Mouse (Mus musculus) liver, adult 2 months (tissue): ENCODE measurements around the gene Gfy.

Experiments
- CTCF ChIP-seq: fragments of 200-500 bp; IDR thresholded peaks from 2 replicates; pipeline ENCODE4 v1.5.1; 2011; ENCODE audit warnings: low read depth, low read length, control low read depth
- POLR2A ChIP-seq: fragments of 200-500 bp; IDR thresholded peaks from 2 replicates; pipeline ENCODE4 v1.6.1; 2011; ENCODE audit warnings: low read length, control low read depth; ENCODE audit not compliant: insufficient read depth; ENCODE audit errors: extremely low read depth

DNA sequence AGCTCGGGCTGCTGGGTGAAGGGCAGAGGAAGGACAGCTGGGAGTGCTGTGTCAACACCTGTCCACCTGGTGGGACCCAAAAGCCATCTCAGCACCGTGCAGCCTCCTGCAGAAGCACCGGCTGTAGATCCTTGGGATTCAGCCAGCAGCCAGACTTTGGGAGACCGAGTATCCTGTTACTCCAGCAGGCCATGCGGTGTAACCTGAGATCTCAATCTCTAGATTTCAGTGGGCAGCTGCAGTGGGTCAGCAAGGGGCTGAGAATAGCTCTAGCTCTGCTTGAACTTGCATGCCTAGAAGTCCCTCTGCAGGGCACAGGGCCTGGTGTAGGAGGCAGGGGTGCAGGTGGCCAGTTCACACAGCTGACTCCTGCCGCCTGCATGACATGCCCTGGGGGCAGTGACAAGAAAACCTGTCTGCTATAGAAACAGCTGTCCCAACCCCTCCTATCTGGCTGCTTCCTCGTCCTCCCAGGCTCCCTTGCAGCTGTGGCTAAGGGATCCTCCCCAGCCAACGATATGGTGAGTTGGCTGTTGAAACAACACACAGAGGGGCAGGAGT, 12.5 kb upstream of the Gfy start:
- TF ChIP-seq POLR2A, result no peak
- TF ChIP-seq CTCF, result no peak
